Mouse (Mus musculus): Measurements from ENCODE around the gene Cacng4. TPM values are rescaled to one million over a fixed set of nuclear protein-coding genes. Genes with fewer than 3 reads are reported as not detected.

Gene Cacng4
- polyA plus RNA-seq, 1 experiment from 2014 or later: 0.52 TPM

GRCm38 (mm10) chr11:107737886-107738285 is 56.5 kb downstream of the Cacng4 start:
- no peak for ATAC-seq (ENCODE audit: extremely low read depth, insufficient number of reproducible peaks, low FRiP score, low TSS enrichment)
- Histone ChIP-seq H3K27me3 (replicated peaks) (no peaks in the 10 kb centered on the region), H3K9me3 (no peaks in the 10 kb centered on the region), H3K4me2 (no peak overlapping the region), H3K9ac (no peak overlapping the region), H3K27ac (replicated peaks) (no peak overlapping the region), H3K36me3 (no peaks in the 10 kb centered on the region), H3K4me3 (no peak overlapping the region), H3K4me1 (no peaks in the 10 kb centered on the region)
- WGBS: 76% methylated on average over 6 of the region's 6 CpGs

- H3K4me2 ChIP-seq: no peak overlapping the region
- WGBS: 62% methylated on average over 7 of the region's 7 CpGs
- H3K4me3 ChIP-seq: no peak overlapping the region
- no peak overlapping the region for H3K27ac ChIP-seq (replicated peaks)
- H3K9me3 ChIP-seq: no peaks in the 10 kb centered on the region
- H3K9ac ChIP-seq: no peak overlapping the region
- ATAC-seq (ENCODE audit: extremely low read depth, insufficient number of reproducible peaks, low FRiP score, low TSS enrichment): no peak
- no peaks in the 10 kb centered on the region for H3K4me1 ChIP-seq
- H3K36me3 ChIP-seq: no peaks in the 10 kb centered on the region
- H3K27me3 ChIP-seq (replicated peaks): no peaks in the 10 kb centered on the region
Observed at GRCm38 (mm10) chr11:107734133-107734532, 60.2 kb downstream of the Cacng4 start.

- Histone ChIP-seq H3K36me3 (no peaks in the 10 kb centered on the region), H3K9ac (no peak overlapping the region), H3K4me2 (no peak overlapping the region), H3K4me1 (no peaks in the 10 kb centered on the region), H3K27me3 (replicated peaks) (0 out of 2 replicates have a peak, but pooled peaks cover 2% of the 10 kb centered on the region), H3K9me3 (no peaks in the 10 kb centered on the region), H3K4me3 (no peak overlapping the region), H3K27ac (replicated peaks) (no peak overlapping the region)
- 62% methylated on average over 5 of the region's 5 CpGs for WGBS
- no peak for ATAC-seq (ENCODE audit: extremely low read depth, insufficient number of reproducible peaks, low FRiP score, low TSS enrichment)
Observed at GRCm38 (mm10) chr11:107731498-107731897, 62.9 kb downstream of the Cacng4 start.

GRCm38 (mm10) chr11:107730940-107731339 is 63.4 kb downstream of the Cacng4 start:
- no peak for ATAC-seq (ENCODE audit: extremely low read depth, insufficient number of reproducible peaks, low FRiP score, low TSS enrichment)
- H3K27me3 ChIP-seq (replicated peaks): 0 out of 2 replicates have a peak, but pooled peaks cover 2% of the 10 kb centered on the region
- H3K4me2 ChIP-seq: no peak overlapping the region
- H3K4me3 ChIP-seq: no peak overlapping the region
- H3K4me1 ChIP-seq: no peaks in the 10 kb centered on the region
- H3K9ac ChIP-seq: no peak overlapping the region
- H3K9me3 ChIP-seq: no peaks in the 10 kb centered on the region
- no peak overlapping the region for H3K27ac ChIP-seq (replicated peaks)
- no peaks in the 10 kb centered on the region for H3K36me3 ChIP-seq
- 67% methylated on average over 4 of the region's 4 CpGs for WGBS

DNA sequence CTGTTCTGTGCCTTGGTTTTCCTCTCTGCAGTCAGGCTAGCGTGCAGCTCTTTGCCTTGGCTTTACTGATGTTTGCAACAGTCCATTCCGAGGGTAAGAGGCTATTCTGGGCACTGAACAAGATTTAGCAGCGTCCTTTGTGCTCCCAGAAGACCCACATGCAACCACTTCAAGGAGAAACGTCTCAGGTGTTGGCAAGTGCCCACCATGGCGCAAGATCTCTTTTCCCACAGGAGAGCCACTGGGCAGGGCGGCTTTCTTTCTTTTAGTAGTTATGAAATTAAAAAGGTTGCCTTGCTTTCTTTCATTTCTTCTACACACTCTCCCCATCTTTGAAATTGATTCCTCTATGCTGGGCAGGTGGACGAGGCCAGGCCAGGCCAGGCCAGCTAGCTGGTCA is 65.2 kb downstream of the Cacng4 start:
- Histone ChIP-seq H3K27ac (replicated peaks) (no peak overlapping the region), H3K27me3 (replicated peaks) (0 out of 2 replicates have a peak, but pooled peaks cover 2% of the 10 kb centered on the region), H3K9ac (no peak overlapping the region), H3K4me2 (no peak overlapping the region), H3K36me3 (no peaks in the 10 kb centered on the region), H3K9me3 (no peaks in the 10 kb centered on the region), H3K4me1 (no peaks in the 10 kb centered on the region), H3K4me3 (no peak overlapping the region)
- 60% methylated on average over 7 of the region's 7 CpGs for WGBS
- no peak for ATAC-seq (ENCODE audit: extremely low read depth, insufficient number of reproducible peaks, low FRiP score, low TSS enrichment)

- no peak for ATAC-seq (ENCODE audit: extremely low read depth, insufficient number of reproducible peaks, low FRiP score, low TSS enrichment)
- no peaks in the 10 kb centered on the region for H3K36me3 ChIP-seq
- H3K4me3 ChIP-seq: no peak overlapping the region
- H3K4me2 ChIP-seq: no peak overlapping the region
- 0 out of 2 replicates have a peak, but pooled peaks cover 2% of the 10 kb centered on the region for H3K27me3 ChIP-seq (replicated peaks)
- H3K4me1 ChIP-seq: no peaks in the 10 kb centered on the region
- H3K9ac ChIP-seq: no peak overlapping the region
- 74% methylated on average over 13 of the region's 13 CpGs for WGBS
- H3K27ac ChIP-seq (replicated peaks): no peak overlapping the region
- H3K9me3 ChIP-seq: no peaks in the 10 kb centered on the region
Observed at GRCm38 (mm10) chr11:107728073-107728863, 66.1 kb downstream of the Cacng4 start.

- Histone ChIP-seq H3K27me3 (replicated peaks) (0 out of 2 replicates have a peak, but pooled peaks cover 2% of the 10 kb centered on the region), H3K4me3 (no peak overlapping the region), H3K36me3 (no peaks in the 10 kb centered on the region), H3K9ac (no peak overlapping the region), H3K27ac (replicated peaks) (no peak overlapping the region), H3K9me3 (no peaks in the 10 kb centered on the region), H3K4me1 (no peaks in the 10 kb centered on the region), H3K4me2 (no peak overlapping the region)
- 81% methylated on average over 8 of the region's 8 CpGs for WGBS
- ATAC-seq (ENCODE audit: extremely low read depth, insufficient number of reproducible peaks, low FRiP score, low TSS enrichment): no peak
Observed at GRCm38 (mm10) chr11:107724603-107725002, 69.8 kb downstream of the Cacng4 start.

DNA sequence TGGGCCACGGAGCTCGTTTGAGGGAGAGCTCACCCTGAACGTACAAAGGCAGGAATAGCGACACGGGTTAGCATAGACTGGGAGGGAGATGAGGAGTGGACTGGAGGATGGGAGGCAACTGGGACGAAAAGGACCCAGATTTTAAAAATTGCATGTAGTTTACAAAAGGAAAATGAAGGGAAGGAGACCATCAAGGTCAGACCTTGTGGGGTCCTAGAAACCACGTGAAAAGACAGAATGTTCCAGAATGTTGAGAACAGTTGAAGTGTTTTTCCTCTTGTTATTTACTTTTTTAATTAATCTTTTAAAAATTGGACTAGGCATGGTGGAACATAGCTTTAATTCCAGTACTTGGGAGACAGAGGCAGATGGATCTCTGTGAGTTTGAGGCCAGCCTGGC is 73.3 kb downstream of the Cacng4 start:
- no peak for ATAC-seq (ENCODE audit: extremely low read depth, insufficient number of reproducible peaks, low FRiP score, low TSS enrichment)
- Histone ChIP-seq H3K4me1 (no peaks in the 10 kb centered on the region), H3K4me3 (no peak overlapping the region), H3K27ac (replicated peaks) (no peak overlapping the region), H3K4me2 (no peak overlapping the region), H3K9me3 (peaks cover 4% of the 10 kb centered on the region; the same call in 1 of the 2 replicates), H3K36me3 (no peaks in the 10 kb centered on the region), H3K9ac (no peak overlapping the region), H3K27me3 (replicated peaks) (no peaks in the 10 kb centered on the region)
- 78% methylated on average over 7 of the region's 7 CpGs for WGBS

- Histone ChIP-seq H3K9ac (no peak overlapping the region), H3K27ac (replicated peaks) (no peak overlapping the region), H3K36me3 (no peaks in the 10 kb centered on the region), H3K4me1 (no peaks in the 10 kb centered on the region), H3K27me3 (replicated peaks) (no peaks in the 10 kb centered on the region), H3K9me3 (peaks cover 4% of the 10 kb centered on the region; the same call in 1 of the 2 replicates), H3K4me3 (no peak overlapping the region), H3K4me2 (no peak overlapping the region)
- 85% methylated on average over 9 of the region's 9 CpGs for WGBS
- ATAC-seq (ENCODE audit: extremely low read depth, insufficient number of reproducible peaks, low FRiP score, low TSS enrichment): no peak
Observed at GRCm38 (mm10) chr11:107720264-107721021, 73.9 kb downstream of the Cacng4 start.

GRCm38 (mm10) chr11:107716332-107716938 is 77.9 kb downstream of the Cacng4 start, which contains the start of gene Cacng1:
Gene Cacng1 (minus strand): TSS chr11:107716522.
- H3K4me3 ChIP-seq: no peak within 1 kb of the TSS
- H3K9me3 ChIP-seq: peaks cover 4% of the 10 kb centered on the region; the same call in 1 of the 2 replicates
- 0 out of 2 replicates have a peak, but pooled peaks cover 4% of the 10 kb centered on the region for H3K4me1 ChIP-seq
- no peaks in the 10 kb centered on the region for H3K36me3 ChIP-seq
- H3K4me2 ChIP-seq: no peak within 1 kb of the TSS
- WGBS: 66% methylated on average over 16 of the region's 16 CpGs
- no peaks in the 10 kb centered on the region for H3K27me3 ChIP-seq (replicated peaks)
- H3K27ac ChIP-seq (replicated peaks): no peak within 1 kb of the TSS
- no peak within 1 kb of the TSS for H3K9ac ChIP-seq
- no peak for ATAC-seq (ENCODE audit: extremely low read depth, insufficient number of reproducible peaks, low FRiP score, low TSS enrichment)

DNA sequence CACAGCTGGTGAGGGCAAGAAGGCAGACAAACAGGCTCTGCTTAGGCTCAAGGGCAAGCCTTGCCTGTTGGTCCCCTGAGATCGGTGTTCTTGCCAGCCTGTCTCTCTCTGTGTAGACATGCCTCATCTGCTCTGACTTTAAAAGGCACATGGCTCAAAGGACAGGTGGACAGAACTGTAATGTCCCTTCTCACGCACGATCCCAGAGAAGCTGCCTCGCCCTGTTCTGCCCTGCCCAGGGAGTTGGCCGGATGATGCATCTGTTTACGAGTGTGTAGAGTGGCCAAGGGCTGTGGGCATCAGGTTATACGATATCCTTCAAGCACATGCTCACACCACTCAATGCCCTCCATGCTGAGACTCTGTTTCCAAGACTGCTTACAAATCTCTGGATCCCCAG is 80.0 kb downstream of the Cacng4 start:
- H3K27me3 ChIP-seq (replicated peaks): no peaks in the 10 kb centered on the region
- 0 out of 2 replicates have a peak, but pooled peaks cover 4% of the 10 kb centered on the region for H3K4me1 ChIP-seq
- no peak overlapping the region for H3K27ac ChIP-seq (replicated peaks)
- H3K4me3 ChIP-seq: no peak overlapping the region
- ATAC-seq (ENCODE audit: extremely low read depth, insufficient number of reproducible peaks, low FRiP score, low TSS enrichment): no peak
- H3K9ac ChIP-seq: no peak overlapping the region
- H3K9me3 ChIP-seq: peaks cover 4% of the 10 kb centered on the region; the same call in 1 of the 2 replicates
- 81% methylated on average over 7 of the region's 7 CpGs for WGBS
- no peaks in the 10 kb centered on the region for H3K36me3 ChIP-seq
- H3K4me2 ChIP-seq: no peak overlapping the region
